Mouse (Mus musculus) fibroblast of lung, adult 2 months (primary cell): ENCODE data around the gene Rasl10b.

ENCODE experiments used
- DNase-seq: peaks from one replicate; pipeline ENCODE4 v3.0.0-alpha.2; 2011; ENCODE audit warnings: low read depth

Gene Rasl10b

GRCm38 (mm10) chr11:83465976-83466375 lies 57.0 kb downstream of the Rasl10b start:
- DNase-seq = peak; percentile 58

GRCm38 (mm10) chr11:83467120-83467652 lies 58.2 kb downstream of the Rasl10b start:
- DNase-seq = peak; percentile 41

GRCm38 (mm10) chr11:83468765-83469164 lies 59.8 kb downstream of the Rasl10b start:
- DNase-seq = no peak
